Mouse (Mus musculus): ENCODE data around the gene 2310007B03Rik.

- TF ChIP-seq CTCF (IDR thresholded peaks at IDR 0.05; ENCODE audit: low read depth): no peak
- TF ChIP-seq EP300 (IDR thresholded peaks at IDR 0.05; ENCODE audit: low read depth): no peak
Measured at GRCm38 (mm10) chr1:93144176-93144575, 16.6 kb downstream of the 2310007B03Rik start.

Data from heart, postnatal 0 days (tissue).